Mouse (Mus musculus): ENCODE data around the gene Fbxo5. TPM values are rescaled to one million over a fixed set of nuclear protein-coding genes. Genes with fewer than 3 reads are reported as not detected.
A peak's percentile ranks its signal among the peaks of the same experiment; 100 is the strongest.

Fbxo5 gene
- polyA plus RNA-seq, 1 experiment from 2014 or later, result 67.6 TPM

GRCm38 (mm10) chr10:5807683-5808082 lies 2.3 kb upstream of the Fbxo5 start:
- ATAC-seq (ENCODE audit: insufficient read depth, low FRiP score, low read depth), result no peak
- H3K27ac ChIP-seq, result peak overlapping the region; percentile 92
- H3K36me3 ChIP-seq, result peaks cover 7% of the 10 kb centered on the region
- H3K4me1 ChIP-seq, result peaks cover 3% of the 10 kb centered on the region
- H3K4me2 ChIP-seq, result peak overlapping the region; percentile 22; the same call in 1 of the 2 replicates
- H3K27me3 ChIP-seq (replicated peaks), result no peaks in the 10 kb centered on the region
- H3K4me3 ChIP-seq (replicated peaks), result no peak overlapping the region
- no peaks in the 10 kb centered on the region for H3K9me3 ChIP-seq
- WGBS, result 45% methylated on average over 2 of the region's 2 CpGs
- H3K9ac ChIP-seq, result no peak overlapping the region

DNA sequence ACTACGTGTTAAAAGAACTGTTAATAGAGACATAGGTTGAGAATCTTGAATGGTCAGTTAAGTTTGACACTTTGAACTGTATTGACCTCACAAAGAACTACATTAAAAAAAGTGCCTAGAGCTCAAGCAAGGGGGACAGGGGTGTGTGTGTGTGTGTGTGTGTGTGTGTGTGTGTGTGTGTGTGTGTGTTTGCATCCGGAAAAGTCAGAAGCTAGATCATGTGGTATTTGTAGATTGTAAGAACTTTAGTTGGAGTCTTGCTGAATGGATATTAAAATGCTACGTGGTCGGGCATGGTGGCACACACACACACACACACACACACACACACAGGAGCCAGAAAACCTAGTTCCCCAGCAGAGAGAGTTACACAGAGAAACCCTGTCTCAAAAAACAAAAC lies 1.6 kb upstream of the Fbxo5 start:
- ATAC-seq (ENCODE audit: insufficient read depth, low FRiP score, low read depth), result no peak
- H3K9me3 ChIP-seq, result no peaks in the 10 kb centered on the region
- 0 out of 2 replicates have a peak, but pooled peaks cover 3% of the 10 kb centered on the region for H3K36me3 ChIP-seq
- H3K27ac ChIP-seq, result peak overlapping the region; percentile 92; the same call in 1 of the 2 replicates
- no peak overlapping the region for H3K4me3 ChIP-seq (replicated peaks)
- H3K4me2 ChIP-seq, result peak overlapping the region; percentile 90; the same call in 1 of the 2 replicates
- H3K4me1 ChIP-seq, result peaks cover 8% of the 10 kb centered on the region
- WGBS, result 49% methylated on average over 4 of the region's 4 CpGs
- no peaks in the 10 kb centered on the region for H3K27me3 ChIP-seq (replicated peaks)
- H3K9ac ChIP-seq, result no peak overlapping the region

DNA sequence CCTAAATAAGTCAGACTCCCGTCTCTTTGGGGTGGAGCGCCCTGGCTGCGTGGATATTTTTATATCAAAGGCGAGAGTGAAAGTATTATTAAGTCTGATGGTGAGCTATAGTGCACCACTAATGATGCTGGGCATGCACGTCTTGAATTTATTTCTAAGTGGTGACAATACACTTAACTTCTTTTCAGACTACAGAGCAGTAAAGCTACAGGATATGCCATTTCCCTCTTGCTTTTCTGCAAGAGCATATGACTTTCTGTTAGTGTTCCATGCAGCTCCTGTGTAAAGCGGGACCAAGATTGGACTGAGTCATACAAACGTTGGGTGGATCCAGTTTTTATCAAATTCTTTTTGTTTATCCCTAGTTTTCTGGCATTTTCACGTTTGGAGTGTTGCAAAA lies 1.0 kb upstream of the Fbxo5 start:
- 7% methylated on average over 8 of the region's 8 CpGs for WGBS
- no peaks in the 10 kb centered on the region for H3K27me3 ChIP-seq (replicated peaks)
- peaks cover 8% of the 10 kb centered on the region for H3K4me1 ChIP-seq
- no peaks in the 10 kb centered on the region for H3K9me3 ChIP-seq
- H3K9ac ChIP-seq, result peak overlapping the region; percentile 29; the same call in 1 of the 2 replicates
- H3K27ac ChIP-seq, result peak overlapping the region; percentile 92
- peak overlapping the region; percentile 90 for H3K4me2 ChIP-seq
- no peak for ATAC-seq (ENCODE audit: insufficient read depth, low FRiP score, low read depth)
- H3K4me3 ChIP-seq (replicated peaks), result peak overlapping the region; percentile 72
- 0 out of 2 replicates have a peak, but pooled peaks cover 3% of the 10 kb centered on the region for H3K36me3 ChIP-seq

- ATAC-seq (ENCODE audit: insufficient read depth, low FRiP score, low read depth), result peak; percentile 93
- peak overlapping the region; percentile 72 for H3K4me3 ChIP-seq (replicated peaks)
- H3K4me1 ChIP-seq, result peaks cover 8% of the 10 kb centered on the region
- peak overlapping the region; percentile 50 for H3K9ac ChIP-seq
- H3K27ac ChIP-seq, result peak overlapping the region; percentile 92
- 0 out of 2 replicates have a peak, but pooled peaks cover 3% of the 10 kb centered on the region for H3K36me3 ChIP-seq
- H3K4me2 ChIP-seq, result peak overlapping the region; percentile 90
- no peaks in the 10 kb centered on the region for H3K9me3 ChIP-seq
- no peaks in the 10 kb centered on the region for H3K27me3 ChIP-seq (replicated peaks)
- WGBS, result under 1% methylated on average over 43 of the region's 43 CpGs
Measured at GRCm38 (mm10) chr10:5805731-5806307, 419 bp upstream of the Fbxo5 start.

DNA sequence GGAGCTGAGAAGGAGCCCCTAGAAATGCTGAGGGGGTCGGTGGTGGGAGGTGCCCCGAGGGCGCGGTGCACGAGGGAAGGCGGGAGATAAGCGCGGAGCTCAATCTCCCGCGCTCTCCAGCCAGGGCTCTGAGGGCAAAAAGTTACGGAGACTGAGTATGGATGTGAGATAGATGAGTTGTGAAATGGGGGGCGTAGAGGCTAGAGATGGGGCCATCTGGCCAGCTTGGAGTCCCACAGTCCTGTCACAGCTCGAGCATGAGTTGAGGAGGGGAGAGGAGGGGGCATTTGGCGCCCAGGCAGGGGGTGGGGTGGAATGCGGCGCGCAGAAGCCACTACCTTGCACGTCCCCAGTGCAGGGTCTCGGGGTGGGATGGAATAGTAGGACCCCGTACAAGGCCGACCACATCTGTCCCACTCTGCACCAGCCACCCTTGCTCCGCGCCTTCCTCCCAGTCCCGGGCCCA lies 676 bp downstream of the Fbxo5 start:
- Histone ChIP-seq H3K9me3 (no peaks in the 10 kb centered on the region), H3K4me3 (replicated peaks) (peak overlapping the region; percentile 72), H3K9ac (peak overlapping the region; percentile 58), H3K4me2 (peak overlapping the region; percentile 90), H3K4me1 (peaks cover 8% of the 10 kb centered on the region), H3K27me3 (replicated peaks) (no peaks in the 10 kb centered on the region), H3K36me3 (peaks cover 11% of the 10 kb centered on the region), H3K27ac (peak overlapping the region; percentile 72)
- ATAC-seq (ENCODE audit: insufficient read depth, low FRiP score, low read depth), result peak; percentile 3
- under 1% methylated on average over 24 of the region's 24 CpGs for WGBS

- Histone ChIP-seq H3K27me3 (replicated peaks) (no peaks in the 10 kb centered on the region), H3K4me1 (peaks cover 8% of the 10 kb centered on the region), H3K4me2 (peak overlapping the region; percentile 51), H3K4me3 (replicated peaks) (peak overlapping the region; percentile 40), H3K36me3 (peaks cover 13% of the 10 kb centered on the region), H3K9ac (no peak overlapping the region), H3K9me3 (no peaks in the 10 kb centered on the region), H3K27ac (no peak overlapping the region)
- ATAC-seq (ENCODE audit: insufficient read depth, low FRiP score, low read depth), result no peak
- WGBS, result 3% methylated on average over 1 of the region's 1 CpGs
Measured at GRCm38 (mm10) chr10:5803739-5804138, 1.7 kb downstream of the Fbxo5 start.

- Histone ChIP-seq H3K36me3 (peaks cover 13% of the 10 kb centered on the region), H3K27ac (no peak overlapping the region), H3K4me3 (replicated peaks) (peak overlapping the region; percentile 40), H3K4me1 (peaks cover 8% of the 10 kb centered on the region), H3K27me3 (replicated peaks) (no peaks in the 10 kb centered on the region), H3K9me3 (no peaks in the 10 kb centered on the region), H3K9ac (no peak overlapping the region), H3K4me2 (peak overlapping the region; percentile 51)
- 12% methylated on average over 6 of the region's 6 CpGs for WGBS
- no peak for ATAC-seq (ENCODE audit: insufficient read depth, low FRiP score, low read depth)
Measured at GRCm38 (mm10) chr10:5802866-5803265, 2.5 kb downstream of the Fbxo5 start.

DNA sequence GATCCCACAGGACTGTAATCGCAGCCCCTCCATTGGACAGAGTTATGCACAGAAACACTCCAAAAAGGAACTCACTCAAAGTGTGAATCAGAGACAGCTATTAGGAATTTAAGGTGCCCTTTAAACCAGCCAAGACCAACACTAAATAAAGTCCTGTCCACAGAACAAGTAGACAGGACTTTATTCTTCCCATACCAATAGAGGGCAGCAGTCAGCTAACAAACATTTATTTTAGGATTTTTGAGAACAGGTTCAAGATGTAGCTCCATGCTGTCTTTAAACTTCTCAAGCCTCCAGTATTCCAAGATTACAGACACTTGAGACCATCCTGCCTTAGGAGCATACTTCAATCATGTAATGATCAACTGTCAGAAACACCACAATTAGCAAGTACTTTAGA lies 4.9 kb downstream of the Fbxo5 start:
- no peak overlapping the region for H3K4me3 ChIP-seq (replicated peaks)
- peaks cover 8% of the 10 kb centered on the region for H3K4me1 ChIP-seq
- no peak for ATAC-seq (ENCODE audit: insufficient read depth, low FRiP score, low read depth)
- no peaks in the 10 kb centered on the region for H3K27me3 ChIP-seq (replicated peaks)
- H3K4me2 ChIP-seq, result no peak overlapping the region
- no peaks in the 10 kb centered on the region for H3K9me3 ChIP-seq
- H3K36me3 ChIP-seq, result peaks cover 13% of the 10 kb centered on the region
- H3K9ac ChIP-seq, result no peak overlapping the region
- WGBS, result 98% methylated on average over 1 of the region's 1 CpGs
- H3K27ac ChIP-seq, result no peak overlapping the region

DNA sequence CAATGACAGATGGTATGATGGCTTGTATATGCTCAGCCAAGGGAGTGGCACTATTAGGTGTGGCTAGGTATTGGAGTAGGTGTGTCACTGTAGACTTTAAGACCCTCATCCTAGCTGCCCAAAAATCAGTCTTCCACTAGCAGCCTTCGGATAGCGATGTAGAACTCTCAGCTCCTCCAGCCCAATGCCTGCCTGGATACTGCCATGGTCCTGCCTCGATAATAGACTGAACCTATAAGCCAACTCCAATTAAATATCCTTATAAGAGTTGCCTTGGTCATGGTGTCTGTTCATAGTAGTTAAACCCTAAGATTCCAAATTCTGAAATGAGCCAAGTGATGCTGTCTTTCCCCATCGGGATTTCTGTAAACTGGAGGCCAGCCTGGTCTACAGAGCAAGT lies 7.3 kb downstream of the Fbxo5 start:
- Histone ChIP-seq H3K27me3 (replicated peaks) (no peaks in the 10 kb centered on the region), H3K4me1 (peaks cover 8% of the 10 kb centered on the region), H3K9me3 (no peaks in the 10 kb centered on the region), H3K36me3 (peaks cover 13% of the 10 kb centered on the region), H3K9ac (no peak overlapping the region), H3K4me3 (replicated peaks) (no peak overlapping the region), H3K4me2 (no peak overlapping the region), H3K27ac (no peak overlapping the region)
- 79% methylated on average over 4 of the region's 4 CpGs for WGBS
- no peak; the same call in 1 of the 2 replicates for ATAC-seq (ENCODE audit: insufficient read depth, low FRiP score, low read depth)

DNA sequence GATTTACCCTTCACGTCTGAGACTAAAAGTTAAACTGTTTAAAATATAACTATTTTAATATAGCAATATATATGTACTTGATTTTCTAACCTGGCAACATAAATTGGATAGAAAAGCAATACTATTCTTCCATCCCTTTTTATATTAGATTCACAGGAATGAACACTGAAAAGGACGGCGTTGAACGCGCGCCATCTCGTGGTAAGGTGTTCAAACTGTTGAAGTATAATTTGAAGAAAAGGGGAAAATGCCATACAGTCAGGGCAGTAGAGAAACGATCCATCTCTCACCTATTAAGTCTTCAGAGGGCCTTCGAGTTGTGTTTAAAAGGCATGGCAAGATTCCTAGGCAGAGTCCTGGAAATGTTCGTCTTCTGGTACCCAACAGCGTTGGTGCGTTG lies 14.7 kb downstream of the Fbxo5 start:
- Histone ChIP-seq H3K4me2 (no peak overlapping the region), H3K9ac (no peak overlapping the region), H3K9me3 (no peaks in the 10 kb centered on the region), H3K27ac (no peak overlapping the region), H3K36me3 (no peaks in the 10 kb centered on the region), H3K4me3 (replicated peaks) (no peak overlapping the region), H3K4me1 (no peaks in the 10 kb centered on the region), H3K27me3 (replicated peaks) (no peaks in the 10 kb centered on the region)
- WGBS, result 15% methylated on average over 12 of the region's 12 CpGs
- ATAC-seq (ENCODE audit: insufficient read depth, low FRiP score, low read depth), result no peak

DNA sequence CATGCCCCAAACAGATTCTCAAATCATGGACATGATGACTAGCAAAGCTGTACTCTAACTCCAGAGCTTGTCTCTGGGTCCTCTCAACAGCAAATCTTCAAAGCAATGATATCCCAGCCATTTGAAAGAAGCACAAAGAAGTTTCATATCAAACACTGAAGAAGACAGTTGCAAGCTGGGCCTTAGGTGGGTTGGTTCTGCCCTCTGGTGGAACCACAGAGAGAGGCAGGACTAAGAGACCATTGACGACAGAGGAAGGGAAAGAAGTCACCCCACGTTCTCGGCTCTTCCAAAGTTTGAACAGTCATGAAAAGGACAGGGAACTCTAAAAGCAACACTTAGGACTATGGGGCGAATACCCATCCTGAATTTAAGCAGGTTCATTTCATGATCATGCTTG lies 18.5 kb downstream of the Fbxo5 start:
- no peaks in the 10 kb centered on the region for H3K36me3 ChIP-seq
- no peak overlapping the region for H3K27ac ChIP-seq
- no peak overlapping the region for H3K4me3 ChIP-seq (replicated peaks)
- WGBS, result 20% methylated on average over 4 of the region's 4 CpGs
- H3K27me3 ChIP-seq (replicated peaks), result no peaks in the 10 kb centered on the region
- H3K4me2 ChIP-seq, result no peak overlapping the region
- H3K9me3 ChIP-seq, result no peaks in the 10 kb centered on the region
- ATAC-seq (ENCODE audit: insufficient read depth, low FRiP score, low read depth), result no peak
- H3K4me1 ChIP-seq, result no peaks in the 10 kb centered on the region
- no peak overlapping the region for H3K9ac ChIP-seq
